Mouse (Mus musculus): ENCODE results near the gene Trappc11.

- TF ChIP-seq CTCF (IDR thresholded peaks at IDR 0.05; ENCODE audit: control insufficient read depth, insufficient read depth, insufficient read length) (no peak), MYOD1 (IDR thresholded peaks at IDR 0.05; ENCODE audit: control insufficient read depth, insufficient read length, low read depth) (no peak)
Observed at GRCm38 (mm10) chr8:47566551-47566950, 33.3 kb upstream of the Trappc11 start.
